Mouse (Mus musculus) brain, embryonic 14.5 days (tissue): ENCODE measurements around the gene Tmem273.

Source experiments
- CTCF ChIP-seq: fragments of 200-500 bp; IDR thresholded peaks from 2 replicates; pipeline ENCODE4 v1.5.1; 2012; ENCODE audit warnings: inconsistent platforms, mild to moderate bottlenecking, moderate library complexity, borderline replicate concordance; ENCODE audit not compliant: insufficient read depth, insufficient read length; ENCODE audit errors: extremely low read depth
- POLR2A ChIP-seq: fragments of 200-500 bp; IDR thresholded peaks from 2 replicates; pipeline ENCODE4 v1.6.1; 2012; ENCODE audit warnings: mild to moderate bottlenecking, inconsistent platforms, borderline replicate concordance; ENCODE audit not compliant: poor library complexity, insufficient read depth, insufficient read length, severe bottlenecking; ENCODE audit errors: extremely low read depth

- no peak for TF ChIP-seq CTCF
- no peak for TF ChIP-seq POLR2A
Observed at GRCm38 (mm10) chr14:32772085-32772484, 13.7 kb upstream of the Tmem273 start.
